Mouse (Mus musculus) cerebellum, adult 2 months (tissue): Measurements from ENCODE around the gene Zfp597.
"Not testable (repeated sequence)": the region's sequence is repeated elsewhere in the genome, so short reads cannot be mapped to it uniquely, and the experiment has no call there.

Experiments used
- CTCF ChIP-seq: fragments of 200-500 bp; IDR thresholded peaks from 2 replicates; pipeline ENCODE4 v1.5.1; 2011; ENCODE audit warnings: low read depth, mild to moderate bottlenecking, control low read depth, low read length, moderate library complexity, borderline replicate concordance; ENCODE audit not compliant: insufficient read depth
- POLR2A ChIP-seq: fragments of 200-500 bp; IDR thresholded peaks from 2 replicates; pipeline ENCODE4 v1.6.1; 2011; ENCODE audit warnings: low read length, control low read depth, borderline replicate concordance; ENCODE audit not compliant: insufficient read depth

DNA sequence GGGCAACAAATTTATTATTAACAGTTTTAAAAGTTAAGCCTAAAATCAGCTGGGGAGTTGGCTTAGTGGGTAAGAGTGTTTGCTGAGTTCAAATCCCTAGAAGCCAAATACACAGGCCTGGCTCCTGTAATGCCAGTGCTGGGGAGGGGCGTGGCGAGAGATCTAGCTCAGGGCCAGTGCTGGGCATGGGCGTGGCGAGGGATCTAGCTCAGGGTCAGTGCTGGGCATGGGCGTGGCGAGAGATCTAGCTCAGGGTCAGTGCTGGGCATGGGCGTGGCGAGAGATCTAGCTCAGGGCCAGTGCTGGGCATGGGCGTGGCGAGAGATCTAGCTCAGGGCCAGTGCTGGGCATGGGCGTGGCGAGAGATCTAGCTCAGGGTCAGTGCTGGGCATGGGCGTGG lies 33.1 kb downstream of the Zfp597 start:
- not testable (repeated sequence) for TF ChIP-seq CTCF, POLR2A
